Mouse (Mus musculus) gastrocnemius, postnatal 10 days (tissue): Measurements from ENCODE around the gene Mybph. TPM values are rescaled to one million over a fixed set of nuclear protein-coding genes. Genes with fewer than 3 reads are reported as not detected.

ENCODE experiments used
- DNase-seq: peaks from one replicate; pipeline ENCODE4 v3.0.0; 2021; ENCODE audit warnings: mixed read lengths
- long read RNA-seq, 2 experiments: library from polyadenylated mRNA; stranded (forward); transcript quantifications; one replicate each; pipeline ENCODE4 v2.0.0; 2021
- total RNA-seq, 2 experiments: library from RNA; stranded (reverse); gene quantifications; 2 replicates each; pipeline ENCODE4 v1.2.3; 2021

Mybph gene
- 100 to 1,000 TPM; 204 to 410 TPM for total RNA-seq
- long read RNA-seq, experiment 1, transcript Mybph-201 (11 exons, 1,828 nt): major isoform, 69 of 170 reads
- long read RNA-seq, experiment 1, partial matches to known transcripts: 46 of 170 reads
- long read RNA-seq, experiment 1, other reads (novel, unspliced or antisense): 55 of 170 reads
- long read RNA-seq, experiment 2, transcript Mybph-201 (11 exons, 1,828 nt): major isoform, 109 of 286 reads
- long read RNA-seq, experiment 2, partial matches to known transcripts: 98 of 286 reads
- long read RNA-seq, experiment 2, other reads (novel, unspliced or antisense): 79 of 286 reads

DNA sequence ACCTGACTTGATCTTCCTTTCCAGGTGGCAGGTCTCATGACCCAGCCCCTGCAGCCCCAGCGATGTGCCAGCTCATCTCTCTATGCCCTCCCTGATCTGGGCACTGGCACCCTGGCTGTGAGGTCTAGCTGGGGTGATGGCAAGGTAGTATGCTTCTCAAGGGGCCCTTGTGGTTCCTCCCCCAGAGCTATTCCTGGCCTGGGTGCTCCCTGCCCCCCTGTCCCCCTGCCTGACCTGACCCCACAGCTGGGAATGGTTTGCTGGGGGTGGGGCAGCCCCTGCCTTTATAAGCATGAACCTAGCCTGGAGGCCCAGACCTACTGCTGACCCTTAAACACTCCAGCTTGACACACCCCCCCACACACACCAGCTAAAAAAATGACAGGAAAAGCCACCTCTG, at the start of gene Mybph:
Gene Mybph, plus strand, starts transcription at position 323 of the 400 bp plus-strand sequence.
- DNase-seq: no peak

GRCm38 (mm10) chr1:134146066-134146465, 47.2 kb upstream of the Mybph start:
- DNase-seq: no peak

- DNase-seq: no peak
Observed at GRCm38 (mm10) chr1:134150076-134150475, 43.2 kb upstream of the Mybph start.

DNA sequence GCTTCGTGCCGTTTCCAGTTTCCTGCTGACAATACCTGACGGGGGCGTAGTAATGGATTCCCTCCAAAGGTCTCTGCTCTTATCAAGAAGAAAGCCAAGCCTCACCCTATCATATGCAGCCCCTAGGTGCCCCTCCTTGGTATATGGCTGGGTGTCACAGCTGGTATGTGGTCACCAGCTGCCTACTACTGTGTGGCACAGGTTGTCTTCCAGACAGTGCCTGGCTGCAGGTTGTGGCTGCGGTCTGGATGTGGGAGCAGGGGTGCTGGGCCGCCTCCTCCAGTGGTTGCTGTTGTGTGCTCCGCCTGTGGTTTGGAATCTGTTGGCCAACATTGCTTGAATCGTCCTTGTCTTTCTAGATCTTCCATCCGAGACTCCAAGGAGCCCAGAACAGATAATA, 42.5 kb upstream of the Mybph start:
- no peak for DNase-seq

GRCm38 (mm10) chr1:134151655-134152412, 41.4 kb upstream of the Mybph start:
- DNase-seq: peak; percentile 73

DNA sequence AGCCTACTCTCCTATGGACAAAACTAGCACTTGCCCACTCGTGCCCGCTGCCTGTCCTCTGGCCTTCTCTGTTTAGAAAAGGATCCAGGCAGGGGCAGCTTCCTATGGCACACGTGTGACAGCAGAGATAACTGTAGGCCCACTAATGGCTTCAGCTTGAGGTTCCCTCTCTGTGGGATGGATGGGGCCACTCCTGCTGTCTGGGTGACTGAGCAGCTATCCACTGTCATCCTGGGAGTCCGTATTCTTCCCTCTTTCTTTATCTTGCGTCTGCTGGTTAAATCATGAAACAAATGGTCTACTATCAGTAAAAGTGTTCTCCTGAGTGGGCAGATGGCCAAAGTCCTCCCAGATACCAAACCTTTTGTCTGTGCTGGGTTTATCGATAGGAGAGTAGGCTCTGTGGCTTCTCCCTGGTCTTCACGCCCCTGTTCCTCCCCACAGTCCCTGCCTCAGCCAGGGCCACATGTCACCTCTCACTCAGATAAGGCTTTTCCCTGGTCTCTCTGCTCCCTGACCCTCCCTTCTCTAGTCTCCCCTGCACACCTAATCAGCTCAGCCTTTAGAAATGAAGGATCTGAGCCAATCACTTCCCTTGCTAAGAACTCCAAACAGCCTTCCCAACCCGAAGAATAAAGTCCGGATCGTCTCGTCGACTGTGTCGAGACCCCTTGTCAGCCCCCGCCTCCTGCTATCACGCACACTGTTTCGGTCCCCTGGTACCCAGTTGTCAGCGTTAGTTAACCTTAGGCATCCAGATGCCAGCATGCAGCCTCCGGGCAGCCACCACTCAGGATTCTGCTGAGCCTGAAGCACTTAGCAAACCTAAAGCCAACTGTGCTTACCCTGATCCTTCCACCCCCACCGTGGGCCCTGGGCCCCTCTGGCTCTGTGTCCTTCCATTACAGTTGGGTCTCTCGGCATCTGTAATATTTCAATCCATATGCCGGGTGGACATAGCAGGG, 40.3 kb upstream of the Mybph start:
- no peak for DNase-seq

GRCm38 (mm10) chr1:134154121-134154520, 39.1 kb upstream of the Mybph start:
- DNase-seq: no peak

GRCm38 (mm10) chr1:134154655-134155054, 38.6 kb upstream of the Mybph start:
- no peak for DNase-seq

- no peak for DNase-seq
Observed at GRCm38 (mm10) chr1:134160404-134160803, 32.8 kb upstream of the Mybph start.

DNA sequence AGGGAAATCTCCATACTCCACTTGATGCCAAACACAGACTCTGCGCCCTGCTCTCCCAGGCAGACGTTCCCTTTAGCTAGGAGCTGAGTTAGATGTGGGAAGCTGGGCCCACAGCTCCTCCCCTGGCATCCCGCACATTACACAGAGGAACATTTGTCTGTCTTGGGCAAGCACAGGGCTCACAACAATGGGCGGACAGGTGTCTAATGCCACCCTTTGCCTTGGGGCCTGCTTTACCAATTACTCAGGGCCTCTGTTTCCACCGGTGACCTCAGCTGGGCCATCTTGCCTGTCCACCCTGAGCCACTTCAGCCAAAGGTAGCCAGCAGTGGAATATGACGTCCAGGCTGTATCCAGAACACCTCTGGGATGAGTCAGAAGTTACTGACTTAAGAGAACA, 31.8 kb upstream of the Mybph start:
- DNase-seq: no peak

DNA sequence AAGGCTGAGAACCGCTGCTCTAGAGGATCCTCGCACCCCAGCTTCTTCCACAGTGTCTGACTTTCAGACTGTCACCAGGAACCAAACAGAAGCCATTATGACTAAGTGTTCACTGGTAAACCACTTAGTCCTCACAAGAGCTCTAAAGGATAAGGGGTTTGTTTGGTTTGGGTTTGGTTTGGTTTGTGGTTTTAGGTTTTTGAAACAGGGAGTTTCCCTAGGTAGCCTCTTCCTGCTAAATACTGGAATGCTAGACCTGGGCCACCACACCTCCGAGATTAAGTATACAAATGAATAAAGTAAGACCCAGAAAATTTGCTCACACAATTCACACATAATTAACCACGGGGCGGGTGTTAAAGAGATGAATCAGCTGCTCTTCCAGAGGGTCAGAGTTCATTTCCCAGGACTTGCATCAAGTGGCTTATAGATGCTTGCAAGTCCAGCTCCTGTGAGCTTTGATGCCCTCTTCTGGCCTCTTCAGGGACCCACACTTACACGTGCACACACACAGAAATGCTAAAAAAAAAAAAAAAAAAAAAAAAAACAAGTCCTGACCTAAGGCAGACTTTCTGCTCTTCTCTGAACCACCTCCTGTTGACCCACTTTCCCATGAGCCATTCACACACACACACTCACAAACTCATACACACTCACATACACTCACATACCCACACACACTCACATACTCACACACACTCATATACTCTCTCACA, 30.6 kb upstream of the Mybph start:
- no peak for DNase-seq

DNA sequence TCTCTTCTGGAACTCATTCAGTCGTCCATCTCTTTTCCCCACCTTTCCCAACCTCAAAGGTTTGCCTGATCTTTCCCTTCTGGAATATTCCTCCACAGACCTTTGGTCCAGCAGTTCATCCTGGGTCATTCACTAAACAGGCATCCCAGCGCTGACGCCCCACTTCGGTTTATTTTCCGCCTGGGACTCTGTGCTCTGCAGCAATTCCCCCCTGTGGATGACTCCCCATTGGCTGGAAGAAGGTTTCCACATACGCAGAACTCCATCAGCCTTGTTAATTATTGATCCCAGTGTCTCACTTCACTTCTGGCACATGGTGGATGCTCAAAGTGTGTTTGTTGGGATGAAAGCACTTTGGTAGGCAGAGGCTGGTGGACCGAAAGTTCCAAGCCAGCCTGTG, 29.8 kb upstream of the Mybph start:
- DNase-seq: no peak

- DNase-seq: no peak
Observed at GRCm38 (mm10) chr1:134164454-134164853, 28.8 kb upstream of the Mybph start.

DNA sequence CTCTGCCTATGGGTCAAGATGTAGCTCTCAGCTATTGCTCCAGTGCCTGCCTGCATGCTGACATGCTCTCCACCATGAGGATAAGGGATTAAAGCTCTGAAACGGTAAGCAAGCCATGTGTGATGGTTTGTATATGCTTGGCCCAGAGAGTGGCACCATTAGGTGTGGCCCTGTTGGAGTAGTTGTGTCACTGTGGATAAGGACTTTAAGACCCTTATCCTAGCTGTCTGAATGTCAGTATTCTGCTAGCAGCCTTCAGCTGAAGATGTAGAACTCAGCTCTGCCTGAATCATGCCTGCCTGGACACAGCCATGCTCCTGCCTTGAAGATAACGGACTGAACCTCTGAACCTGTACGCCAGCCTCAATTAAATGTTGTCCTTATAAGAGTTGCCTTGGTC, 26.7 kb upstream of the Mybph start:
- DNase-seq: no peak

DNA sequence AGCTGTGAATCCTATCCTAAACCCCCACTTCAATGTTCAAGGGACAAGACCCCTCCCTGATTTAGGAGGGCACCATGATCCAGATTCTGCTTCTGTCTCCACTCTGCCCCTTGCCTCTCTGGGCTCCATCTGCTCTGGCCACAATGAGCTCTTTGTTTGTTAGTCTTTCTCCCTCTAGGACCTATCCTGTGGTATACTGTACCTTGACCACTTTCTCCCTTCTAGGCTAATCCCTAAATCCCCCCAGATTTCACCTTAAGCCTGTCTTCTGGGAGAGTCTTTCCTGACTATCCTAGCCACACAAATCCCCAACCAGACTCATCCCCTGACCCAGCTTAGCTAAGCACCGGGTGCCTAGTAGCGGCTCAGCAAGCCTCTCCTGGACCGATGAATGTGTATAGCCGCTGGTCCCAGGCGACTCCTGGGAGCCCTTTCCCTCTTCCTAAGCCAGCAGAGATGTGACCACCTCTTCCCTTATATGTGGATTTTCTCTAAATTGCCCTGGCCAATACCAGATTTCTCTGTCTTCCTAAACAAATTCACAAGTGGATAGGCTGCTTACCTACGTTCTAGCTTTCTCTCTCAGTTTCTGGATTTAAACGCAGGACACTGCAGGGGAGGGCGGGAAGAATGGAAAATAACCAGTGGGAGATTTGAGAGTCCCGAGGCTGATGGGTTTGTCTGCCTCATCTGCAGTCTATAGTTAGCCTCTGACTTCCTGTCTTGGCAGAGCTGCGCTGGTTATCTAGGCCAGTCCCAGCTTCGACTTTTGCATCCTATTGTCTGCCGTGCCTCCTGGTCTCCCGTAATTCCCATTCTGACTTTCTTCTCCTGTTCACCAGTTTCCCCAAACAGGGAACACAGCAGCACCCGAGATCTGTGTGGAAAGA, 25.6 kb upstream of the Mybph start:
- DNase-seq: no peak

DNA sequence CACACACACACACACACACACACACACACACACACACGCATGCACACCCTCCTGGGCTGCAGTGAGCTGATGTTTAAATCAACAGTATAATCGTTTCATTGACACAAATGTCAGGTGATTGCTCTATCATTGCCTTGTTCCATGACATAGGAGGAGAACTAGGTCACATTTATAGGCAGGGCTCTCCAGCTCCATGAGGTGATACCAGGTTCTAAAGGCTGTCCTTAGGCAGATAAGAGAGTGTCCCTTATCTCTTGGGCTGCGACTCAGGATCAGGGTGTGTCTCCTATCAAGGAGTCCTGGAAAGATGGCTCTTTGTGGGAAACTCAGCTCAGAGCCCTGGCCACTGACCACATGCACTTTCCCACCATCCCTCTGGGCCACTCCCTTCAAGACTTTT, 24.7 kb upstream of the Mybph start:
- no peak for DNase-seq

GRCm38 (mm10) chr1:134168985-134169697, 24.1 kb upstream of the Mybph start:
- no peak for DNase-seq

- DNase-seq: no peak
Observed at GRCm38 (mm10) chr1:134173081-134173480, 20.2 kb upstream of the Mybph start.

- DNase-seq: no peak
Observed at GRCm38 (mm10) chr1:134177976-134178375, 15.3 kb upstream of the Mybph start.

DNA sequence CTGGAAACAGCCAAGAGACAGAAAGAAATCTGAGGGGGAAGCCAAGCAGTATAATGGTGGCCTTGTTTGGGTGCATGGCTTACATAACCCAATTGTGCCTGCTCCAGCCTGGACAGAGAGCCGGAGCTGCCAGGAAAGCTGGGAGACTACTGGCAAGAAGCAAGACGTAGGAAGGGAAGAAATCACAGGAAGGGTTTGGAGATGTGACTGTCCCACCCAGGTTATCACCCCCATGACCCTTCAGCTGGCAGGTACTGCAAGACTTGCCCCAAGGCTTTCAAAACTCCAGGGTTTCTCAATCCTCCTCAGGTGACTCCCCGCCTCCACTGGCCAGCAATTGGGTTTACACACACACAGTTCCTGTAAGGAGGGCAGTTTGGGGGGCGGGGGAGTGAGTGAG, 11.2 kb upstream of the Mybph start, which contains the start of gene Chil1:
Gene Chil1, plus strand, starts transcription at position 152 of the 400 bp plus-strand sequence.
- DNase-seq: no peak
